Mouse (Mus musculus): ENCODE results near the gene Foxk2. TPM values are rescaled to one million over a fixed set of nuclear protein-coding genes. Genes with fewer than 3 reads are reported as not detected.
A peak's percentile ranks its signal among the peaks of the same experiment; 100 is the strongest.

Gene Foxk2
- polyA plus RNA-seq, 1 experiment from 2014 or later, result 6.3 TPM

DNA sequence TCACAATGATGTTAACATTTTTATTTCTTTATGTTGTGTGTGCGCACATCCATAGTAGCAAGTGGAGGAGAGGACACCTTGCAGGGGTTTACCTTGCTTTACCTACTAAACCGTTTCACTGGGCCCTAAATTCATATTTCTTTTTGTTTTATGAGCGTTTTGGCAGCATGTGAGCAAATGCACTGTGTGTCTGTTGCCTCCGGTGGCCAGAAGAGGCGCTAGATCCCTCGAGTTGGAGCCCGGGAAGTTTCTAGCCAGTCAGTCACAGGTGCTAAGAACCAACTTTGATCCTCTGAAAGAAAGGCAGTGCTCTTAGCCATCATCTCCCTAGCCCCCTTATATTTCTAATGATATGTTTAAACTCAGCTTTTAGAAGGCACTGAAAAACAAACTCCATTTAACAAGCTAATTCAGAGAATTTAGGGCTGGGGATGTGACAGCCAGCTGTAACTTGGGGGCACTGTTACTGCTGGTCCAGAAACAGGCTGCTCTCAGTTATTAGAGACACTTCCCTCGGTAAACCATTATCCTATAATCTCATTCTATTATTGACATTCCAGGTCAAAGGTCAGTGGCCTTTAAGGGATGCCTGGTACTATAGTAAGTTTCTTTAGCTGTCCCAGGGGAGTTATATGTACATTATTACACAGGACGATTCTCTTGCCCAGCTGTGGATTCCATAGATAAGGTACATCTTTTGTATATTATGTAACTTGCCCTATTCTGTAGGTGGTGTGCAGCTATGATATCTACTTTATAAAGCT lies 24.1 kb upstream of the Foxk2 start:
- 25% methylated on average over 9 of the region's 9 CpGs for WGBS
- H3K4me1 ChIP-seq (replicated peaks), result peaks cover 7% of the 10 kb centered on the region
- peak overlapping the region; percentile 100 for H3K27ac ChIP-seq
- H3K9me3 ChIP-seq, result no peaks in the 10 kb centered on the region
- 0 out of 2 replicates have a peak overlapping the region, but pooled peaks have one; percentile 71 for H3K9ac ChIP-seq
- no peaks in the 10 kb centered on the region for H3K36me3 ChIP-seq
- H3K27me3 ChIP-seq (replicated peaks), result no peaks in the 10 kb centered on the region
- peak overlapping the region; percentile 63 for H3K4me2 ChIP-seq (replicated peaks)
- ATAC-seq, result no peak
- H3K4me3 ChIP-seq (replicated peaks), result no peak overlapping the region

DNA sequence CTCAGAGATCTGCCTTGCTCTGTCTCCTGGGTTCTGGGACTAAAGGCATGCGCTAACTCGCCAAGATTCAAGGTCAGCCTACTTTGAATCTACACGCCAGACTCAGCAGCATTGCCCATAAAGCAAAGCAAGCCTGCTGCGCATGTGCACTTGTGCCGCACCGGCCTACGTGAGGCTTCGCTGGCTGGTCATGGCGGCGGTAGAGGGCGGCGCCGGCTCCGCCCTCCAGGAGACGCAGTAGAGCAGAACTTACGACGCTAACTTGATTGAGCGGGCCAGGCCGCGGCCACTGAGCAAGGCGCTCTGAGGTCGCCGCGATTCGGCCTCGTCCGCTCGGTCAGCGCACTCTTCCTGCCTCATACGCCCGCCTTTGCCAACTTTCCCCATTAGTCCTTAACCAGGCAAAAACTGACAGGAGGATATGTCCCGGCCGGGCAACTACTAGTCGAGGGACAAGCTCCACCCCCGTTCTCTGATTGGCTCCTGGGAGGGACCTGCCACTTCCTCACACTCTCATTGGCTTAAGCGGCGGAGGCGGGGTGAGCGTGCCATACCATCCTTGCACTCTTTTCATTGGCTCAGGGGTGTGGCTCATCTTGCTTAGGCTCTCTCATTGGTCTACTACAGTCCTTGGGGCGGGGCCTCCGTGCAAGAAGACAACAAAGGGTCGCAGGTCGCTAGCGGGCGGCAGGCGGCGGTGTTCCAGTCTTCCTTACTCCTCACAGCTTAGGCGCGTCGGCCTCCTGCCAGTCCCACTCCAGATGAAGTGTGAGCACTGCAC lies 23.0 kb upstream of the Foxk2 start, which contains the start of gene Narf:
TSS of gene Narf (plus strand) at position 690 of the 781 bp plus-strand sequence.
- Histone ChIP-seq H3K9me3 (no peaks in the 10 kb centered on the region), H3K27ac (peak within 1 kb of the TSS; percentile 100), H3K4me2 (replicated peaks) (peak within 1 kb of the TSS; percentile 63), H3K27me3 (replicated peaks) (no peaks in the 10 kb centered on the region), H3K9ac (peak within 1 kb of the TSS; percentile 78), H3K4me1 (replicated peaks) (peaks cover 7% of the 10 kb centered on the region), H3K4me3 (replicated peaks) (peak within 1 kb of the TSS; percentile 68), H3K36me3 (peaks cover 3% of the 10 kb centered on the region)
- WGBS, result under 1% methylated on average over 50 of the region's 50 CpGs
- peak; percentile 99 for ATAC-seq

DNA sequence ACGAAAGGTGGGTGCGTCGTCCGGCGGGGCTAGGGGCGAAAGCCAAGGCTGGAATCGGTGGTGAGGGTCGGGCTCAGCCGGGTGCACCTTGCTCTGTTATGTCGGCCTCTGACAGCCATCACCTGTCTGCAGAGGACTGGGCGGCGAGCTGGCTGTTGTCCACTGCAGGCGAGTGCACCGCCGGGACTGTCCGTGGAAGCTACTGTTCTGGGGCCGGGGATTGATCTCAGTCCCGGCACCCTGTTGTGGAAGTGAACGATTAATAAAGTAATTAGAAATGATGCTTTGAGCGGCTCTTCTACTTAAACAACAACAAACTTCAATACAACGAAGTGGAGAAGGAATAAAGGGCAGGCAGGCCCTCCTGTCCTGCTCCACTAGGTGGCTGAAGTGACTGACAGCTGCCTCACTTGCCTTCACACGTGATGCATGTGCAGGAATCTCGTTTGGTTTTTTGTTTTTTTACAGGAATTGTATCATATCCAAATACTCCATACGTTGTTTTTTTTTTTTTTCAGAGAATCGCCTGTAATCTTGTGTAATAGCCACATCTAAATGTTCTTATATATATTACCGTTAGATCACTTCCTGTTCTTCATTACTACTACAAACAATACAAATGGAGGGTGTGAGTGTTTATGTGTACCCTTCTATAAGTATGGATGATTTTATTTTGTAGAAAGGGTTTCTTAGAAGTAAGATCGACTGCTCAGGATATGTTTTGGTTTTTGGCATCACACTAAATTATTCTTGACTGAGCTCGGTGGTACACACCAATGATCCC lies 22.3 kb upstream of the Foxk2 start:
- peak overlapping the region; percentile 78 for H3K9ac ChIP-seq
- H3K4me2 ChIP-seq (replicated peaks), result peak overlapping the region; percentile 59
- peak overlapping the region; percentile 68 for H3K4me3 ChIP-seq (replicated peaks)
- 2% methylated on average over 28 of the region's 28 CpGs for WGBS
- no peaks in the 10 kb centered on the region for H3K9me3 ChIP-seq
- ATAC-seq, result peak; percentile 52
- peak overlapping the region; percentile 100 for H3K27ac ChIP-seq
- peaks cover 9% of the 10 kb centered on the region for H3K36me3 ChIP-seq
- peaks cover 7% of the 10 kb centered on the region for H3K4me1 ChIP-seq (replicated peaks)
- H3K27me3 ChIP-seq (replicated peaks), result no peaks in the 10 kb centered on the region

DNA sequence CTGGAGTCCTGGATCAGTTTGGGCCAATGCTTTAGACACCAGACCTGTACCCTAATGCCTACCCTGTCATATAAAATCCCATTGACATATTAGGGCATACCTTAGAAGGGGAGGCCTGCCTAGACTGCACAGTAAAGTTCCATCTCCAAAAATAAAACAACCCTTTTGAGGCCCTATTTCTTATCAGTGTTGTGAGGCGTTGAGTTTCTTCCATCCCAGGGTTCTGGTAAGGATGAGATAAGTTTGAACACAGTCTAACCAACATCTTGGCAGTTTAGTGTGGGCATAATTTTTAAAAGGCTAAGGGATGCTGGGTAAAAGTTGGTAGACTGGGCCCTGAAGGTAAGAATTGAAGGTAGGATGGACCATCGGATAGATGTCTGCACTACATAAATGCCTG lies 20.1 kb upstream of the Foxk2 start:
- WGBS, result 88% methylated on average over 2 of the region's 2 CpGs
- ATAC-seq, result no peak
- H3K9me3 ChIP-seq, result no peaks in the 10 kb centered on the region
- no peak overlapping the region for H3K9ac ChIP-seq
- no peak overlapping the region for H3K27ac ChIP-seq
- peaks cover 4% of the 10 kb centered on the region for H3K4me1 ChIP-seq (replicated peaks)
- no peaks in the 10 kb centered on the region for H3K27me3 ChIP-seq (replicated peaks)
- H3K36me3 ChIP-seq, result peaks cover 9% of the 10 kb centered on the region
- no peak overlapping the region for H3K4me3 ChIP-seq (replicated peaks)
- no peak overlapping the region for H3K4me2 ChIP-seq (replicated peaks)

DNA sequence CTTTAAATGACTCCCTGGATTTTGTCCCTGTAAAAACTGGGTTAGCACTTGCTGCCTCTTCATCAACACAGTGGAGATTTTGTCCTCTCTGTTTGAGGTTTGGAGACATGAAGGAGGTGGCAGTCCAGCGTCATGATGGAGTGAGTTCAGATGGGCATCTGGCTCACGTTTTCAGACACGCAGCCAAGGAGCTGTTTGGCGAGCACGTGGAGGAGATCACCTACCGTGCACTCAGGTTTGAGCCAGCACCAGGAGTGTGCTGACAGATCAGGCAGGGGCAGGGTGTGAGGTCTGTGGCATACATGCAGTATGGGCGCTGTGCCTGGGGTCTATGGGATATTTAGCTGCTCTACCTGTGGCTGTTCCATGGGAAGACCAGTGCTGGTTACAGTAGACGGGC lies 9.6 kb upstream of the Foxk2 start:
- Histone ChIP-seq H3K4me1 (replicated peaks) (no peaks in the 10 kb centered on the region), H3K9ac (no peak overlapping the region), H3K27ac (no peak overlapping the region), H3K4me3 (replicated peaks) (no peak overlapping the region), H3K4me2 (replicated peaks) (no peak overlapping the region), H3K36me3 (peaks cover 55% of the 10 kb centered on the region), H3K27me3 (replicated peaks) (no peaks in the 10 kb centered on the region), H3K9me3 (no peaks in the 10 kb centered on the region)
- ATAC-seq, result no peak
- WGBS, result 93% methylated on average over 8 of the region's 8 CpGs

DNA sequence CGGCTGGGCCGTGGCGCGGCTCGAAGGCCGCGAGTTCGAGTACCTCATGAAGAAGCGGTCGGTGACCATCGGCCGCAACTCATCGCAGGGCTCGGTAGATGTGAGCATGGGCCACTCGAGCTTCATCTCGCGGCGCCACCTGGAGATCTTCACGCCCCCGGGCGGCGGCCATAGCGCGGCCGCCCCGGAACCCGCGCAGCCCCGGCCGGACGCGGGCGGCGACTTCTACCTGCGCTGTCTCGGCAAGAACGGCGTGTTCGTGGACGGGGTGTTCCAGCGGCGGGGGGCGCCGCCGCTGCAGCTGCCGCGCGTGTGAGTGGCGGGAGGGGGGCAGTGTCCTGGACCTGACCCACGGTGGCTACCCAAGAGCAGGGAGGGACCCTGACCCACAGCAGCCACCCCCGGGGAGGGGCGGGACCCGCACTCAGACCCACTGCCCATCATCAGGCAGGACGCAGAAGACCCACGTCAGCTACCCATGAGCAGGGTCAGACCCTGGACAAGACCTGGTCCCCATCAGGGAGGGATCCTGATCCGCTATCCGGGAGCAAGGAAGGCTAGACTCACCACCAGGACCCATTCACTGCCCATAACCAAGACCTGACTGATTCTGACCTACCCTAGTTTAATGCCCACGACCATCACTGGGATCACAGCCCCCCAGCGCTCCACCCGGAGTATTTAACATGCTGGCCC lies 569 bp downstream of the Foxk2 start:
- peak overlapping the region; percentile 72 for H3K27ac ChIP-seq
- H3K4me3 ChIP-seq (replicated peaks), result peak overlapping the region; percentile 97
- H3K36me3 ChIP-seq, result peaks cover 4% of the 10 kb centered on the region; the same call in 1 of the 2 replicates
- peak overlapping the region; percentile 97 for H3K9ac ChIP-seq
- H3K4me1 ChIP-seq (replicated peaks), result peaks cover 10% of the 10 kb centered on the region
- peak; percentile 57 for ATAC-seq
- no peaks in the 10 kb centered on the region for H3K27me3 ChIP-seq (replicated peaks)
- H3K9me3 ChIP-seq, result no peaks in the 10 kb centered on the region
- H3K4me2 ChIP-seq (replicated peaks), result peak overlapping the region; percentile 89
- under 1% methylated on average over 59 of the region's 60 CpGs for WGBS

DNA sequence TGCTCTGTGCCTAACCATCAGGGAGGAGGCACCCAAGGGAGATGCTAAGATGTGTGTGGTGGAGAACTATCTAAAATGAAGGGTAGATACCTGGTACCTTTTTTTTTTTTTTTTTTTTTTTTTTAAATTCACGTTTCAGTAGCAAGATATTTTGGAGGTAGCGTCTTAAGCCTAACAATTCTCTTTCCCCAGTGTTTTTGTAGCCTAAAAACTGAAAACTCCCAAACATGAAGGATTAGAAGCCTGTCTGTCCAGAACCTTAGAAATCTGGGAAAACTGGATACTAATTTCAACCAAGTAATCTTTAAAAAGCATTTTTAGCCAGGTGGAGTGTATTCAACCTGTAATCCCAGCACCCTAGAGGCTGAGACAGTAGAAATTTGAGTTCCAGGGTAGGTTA lies 1.3 kb downstream of the Foxk2 start:
- Histone ChIP-seq H3K4me1 (replicated peaks) (peaks cover 10% of the 10 kb centered on the region), H3K27me3 (replicated peaks) (no peaks in the 10 kb centered on the region), H3K36me3 (peaks cover 4% of the 10 kb centered on the region; the same call in 1 of the 2 replicates), H3K27ac (no peak overlapping the region), H3K9me3 (no peaks in the 10 kb centered on the region), H3K4me3 (replicated peaks) (peak overlapping the region; percentile 97), H3K9ac (peak overlapping the region; percentile 97), H3K4me2 (replicated peaks) (peak overlapping the region; percentile 89)
- WGBS, result 41% methylated on average over 2 of the region's 2 CpGs
- ATAC-seq, result no peak

DNA sequence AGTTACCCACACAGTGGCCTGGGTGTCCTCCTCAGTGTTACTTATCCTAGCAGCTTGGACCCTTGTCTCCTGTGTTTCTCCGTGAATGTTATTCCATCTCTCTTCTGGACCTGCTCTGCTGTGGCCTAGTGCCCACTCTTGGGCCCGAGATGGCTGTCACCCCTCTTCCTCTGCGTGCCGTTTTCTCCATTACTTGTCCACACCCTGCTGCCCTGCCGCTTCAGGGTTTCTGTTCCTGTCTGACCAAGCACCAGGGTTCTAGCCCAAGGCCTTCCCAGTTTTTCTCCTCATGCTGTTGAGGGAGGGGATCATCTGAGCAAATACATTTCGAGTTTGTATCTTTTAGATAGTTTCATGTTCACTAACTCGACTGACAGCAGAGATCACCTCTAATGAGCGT lies 17.7 kb downstream of the Foxk2 start:
- 88% methylated on average over 8 of the region's 8 CpGs for WGBS
- no peak overlapping the region for H3K4me2 ChIP-seq (replicated peaks)

DNA sequence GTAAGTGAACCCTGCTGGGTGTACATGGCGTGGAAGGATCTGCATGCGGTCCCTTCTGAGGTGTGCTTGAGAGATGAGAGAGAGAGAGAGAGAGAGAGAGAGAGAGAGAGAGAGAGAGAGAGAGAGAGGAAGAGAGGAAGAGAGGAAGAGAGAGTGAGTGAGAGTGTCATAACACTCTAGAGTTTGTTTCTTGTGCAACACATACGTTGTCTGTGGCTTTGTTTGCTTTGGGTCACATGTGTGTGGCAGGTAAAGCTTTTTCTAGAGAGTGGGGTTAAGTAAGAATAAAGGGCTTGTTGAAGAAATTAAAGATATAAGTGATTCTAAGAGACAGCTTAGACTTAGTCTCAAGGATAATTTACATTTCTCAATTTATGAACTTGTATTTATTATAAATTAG lies 18.2 kb downstream of the Foxk2 start:
- no peaks in the 10 kb centered on the region for H3K36me3 ChIP-seq
- ATAC-seq, result no peak
- no peaks in the 10 kb centered on the region for H3K27me3 ChIP-seq (replicated peaks)
- H3K9ac ChIP-seq, result no peak overlapping the region
- 82% methylated on average over 3 of the region's 3 CpGs for WGBS
- no peak overlapping the region for H3K4me3 ChIP-seq (replicated peaks)
- no peak overlapping the region for H3K4me2 ChIP-seq (replicated peaks)
- no peaks in the 10 kb centered on the region for H3K9me3 ChIP-seq
- H3K4me1 ChIP-seq (replicated peaks), result no peaks in the 10 kb centered on the region
- H3K27ac ChIP-seq, result no peak overlapping the region

More for the DNA sequence above, 17.7 kb downstream of the Foxk2 start:
- H3K27ac ChIP-seq, result no peak overlapping the region
- no peaks in the 10 kb centered on the region for H3K27me3 ChIP-seq (replicated peaks)
- 0 out of 2 replicates have a peak, but pooled peaks cover under 1% of the 10 kb centered on the region for H3K36me3 ChIP-seq
- no peak overlapping the region for H3K9ac ChIP-seq
- no peak overlapping the region for H3K4me3 ChIP-seq (replicated peaks)
- ATAC-seq, result no peak
- H3K4me1 ChIP-seq (replicated peaks), result no peaks in the 10 kb centered on the region
- H3K9me3 ChIP-seq, result no peaks in the 10 kb centered on the region

DNA sequence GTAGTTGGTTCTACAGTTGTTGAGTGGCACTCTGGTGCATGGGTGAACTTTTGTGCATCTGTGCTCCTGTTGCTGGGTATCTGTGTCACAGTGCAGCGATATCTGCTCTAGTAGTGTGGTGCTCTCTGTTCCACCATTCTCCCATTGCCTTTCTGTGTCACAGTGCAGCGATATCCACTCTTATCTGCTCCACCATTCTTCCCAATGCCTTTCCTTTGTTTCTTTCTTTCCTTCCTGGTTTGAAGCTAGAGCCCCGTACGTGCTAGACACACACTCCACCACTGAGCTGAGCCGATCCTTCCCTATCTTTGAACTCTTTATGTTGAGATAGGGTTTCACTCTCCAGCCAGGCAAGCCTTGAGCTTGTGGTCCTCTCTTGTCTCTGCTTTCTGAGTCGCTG lies 23.1 kb downstream of the Foxk2 start:
- Histone ChIP-seq H3K4me1 (replicated peaks) (no peaks in the 10 kb centered on the region), H3K36me3 (peaks cover 9% of the 10 kb centered on the region; the same call in 1 of the 2 replicates), H3K27me3 (replicated peaks) (no peaks in the 10 kb centered on the region), H3K4me3 (replicated peaks) (no peak overlapping the region), H3K9ac (no peak overlapping the region), H3K27ac (no peak overlapping the region), H3K4me2 (replicated peaks) (no peak overlapping the region), H3K9me3 (no peaks in the 10 kb centered on the region)
- WGBS, result 71% methylated on average over 6 of the region's 6 CpGs
- ATAC-seq, result peak; percentile 72

DNA sequence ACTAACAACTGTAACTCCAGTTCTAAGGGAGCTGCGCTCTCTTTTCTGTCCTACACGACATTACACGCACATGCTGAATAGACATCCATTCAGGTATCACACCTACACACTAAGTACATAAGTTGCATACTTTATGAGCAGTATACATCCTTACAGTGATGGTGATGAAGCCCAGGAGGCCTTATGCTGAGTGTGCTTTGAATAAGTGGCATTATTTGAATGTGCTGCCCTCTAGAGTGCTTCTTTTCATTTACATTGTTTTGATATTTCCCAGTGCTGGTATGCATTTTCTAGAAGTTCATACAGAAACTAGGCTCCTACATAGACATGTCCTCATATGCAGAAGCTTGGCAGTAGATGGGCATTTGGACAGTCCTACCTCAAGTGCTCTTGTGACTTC lies 30.1 kb downstream of the Foxk2 start:
- Histone ChIP-seq H3K4me2 (replicated peaks) (no peak overlapping the region), H3K27ac (no peak overlapping the region), H3K27me3 (replicated peaks) (no peaks in the 10 kb centered on the region), H3K4me1 (replicated peaks) (no peaks in the 10 kb centered on the region), H3K9me3 (no peaks in the 10 kb centered on the region), H3K36me3 (peaks cover 19% of the 10 kb centered on the region), H3K4me3 (replicated peaks) (no peak overlapping the region), H3K9ac (no peak overlapping the region)
- ATAC-seq, result no peak
- WGBS, result 93% methylated on average over 3 of the region's 3 CpGs
